Mouse (Mus musculus): ENCODE data around the gene Rnf40. TPM values are rescaled to one million over a fixed set of nuclear protein-coding genes. Genes with fewer than 3 reads are reported as not detected.

Gene Rnf40
- polyA plus RNA-seq, 1 experiment from 2014 or later: 17.1 TPM

DNA sequence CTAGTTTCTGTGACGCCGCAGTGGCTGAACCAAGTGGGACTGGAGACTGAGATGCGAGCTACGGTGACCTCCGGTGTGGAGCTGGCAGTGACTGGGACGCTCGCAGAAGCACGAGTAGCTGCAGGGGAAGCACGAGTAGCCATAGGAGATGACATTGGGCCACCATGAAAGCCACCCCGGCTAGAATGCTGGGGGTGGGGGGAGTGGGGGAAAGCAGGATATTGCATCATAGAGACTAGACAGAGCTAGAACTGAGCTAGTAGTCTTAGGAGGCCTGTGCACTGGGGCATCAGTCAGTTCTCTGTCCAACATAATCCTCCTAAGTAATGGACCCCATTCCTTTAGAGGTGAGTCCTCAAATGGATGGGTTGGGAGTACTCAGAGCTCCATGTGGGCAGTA, 15.7 kb downstream of the Rnf40 start:
- ATAC-seq (ENCODE audit: low FRiP score, low TSS enrichment): no peak
- H3K4me1 ChIP-seq (replicated peaks; ENCODE audit: control insufficient read depth, insufficient read depth): no peaks in the 10 kb centered on the region
- no peak for DNase-seq (ENCODE audit: low spot score)
- no peaks in the 10 kb centered on the region for H3K27me3 ChIP-seq (ENCODE audit: control insufficient read depth, insufficient read depth, low read length)
- no peak overlapping the region for H3K9ac ChIP-seq (ENCODE audit: low read length)
- H3K36me3 ChIP-seq (ENCODE audit: control insufficient read depth, insufficient read depth, low read length): peaks cover 25% of the 10 kb centered on the region
- no peak overlapping the region for H3K4me3 ChIP-seq (ENCODE audit: low read depth, low read length)
- TF ChIP-seq EP300 (optimal IDR thresholded peaks at IDR 0.05): no peak
- 85% methylated on average over 10 of the region's 10 CpGs for WGBS
- H3K4me2 ChIP-seq (replicated peaks; ENCODE audit: low read depth): no peak overlapping the region
- no peak overlapping the region for H3K27ac ChIP-seq (replicated peaks)
- H3K9me3 ChIP-seq (ENCODE audit: control insufficient read depth, low read length): no peaks in the 10 kb centered on the region

GRCm38 (mm10) chr7:127607150-127607549, 18.6 kb downstream of the Rnf40 start:
- Histone ChIP-seq H3K9ac (ENCODE audit: low read length) (no peak overlapping the region), H3K9me3 (ENCODE audit: control insufficient read depth, low read length) (no peaks in the 10 kb centered on the region), H3K27ac (replicated peaks) (no peak overlapping the region), H3K4me2 (replicated peaks; ENCODE audit: low read depth) (no peak overlapping the region), H3K36me3 (ENCODE audit: control insufficient read depth, insufficient read depth, low read length) (peaks cover 27% of the 10 kb centered on the region), H3K27me3 (ENCODE audit: control insufficient read depth, insufficient read depth, low read length) (no peaks in the 10 kb centered on the region), H3K4me1 (replicated peaks; ENCODE audit: control insufficient read depth, insufficient read depth) (no peaks in the 10 kb centered on the region), H3K4me3 (ENCODE audit: low read depth, low read length) (no peak overlapping the region)
- WGBS: 68% methylated on average over 6 of the region's 6 CpGs
- ATAC-seq (ENCODE audit: low FRiP score, low TSS enrichment) (peak; percentile 65), DNase-seq (ENCODE audit: low spot score) (peak; percentile 60)
- TF ChIP-seq EP300 (optimal IDR thresholded peaks at IDR 0.05) (no peak), CTCF (IDR thresholded peaks at IDR 0.05; ENCODE audit: low read depth) (no peak)

DNA sequence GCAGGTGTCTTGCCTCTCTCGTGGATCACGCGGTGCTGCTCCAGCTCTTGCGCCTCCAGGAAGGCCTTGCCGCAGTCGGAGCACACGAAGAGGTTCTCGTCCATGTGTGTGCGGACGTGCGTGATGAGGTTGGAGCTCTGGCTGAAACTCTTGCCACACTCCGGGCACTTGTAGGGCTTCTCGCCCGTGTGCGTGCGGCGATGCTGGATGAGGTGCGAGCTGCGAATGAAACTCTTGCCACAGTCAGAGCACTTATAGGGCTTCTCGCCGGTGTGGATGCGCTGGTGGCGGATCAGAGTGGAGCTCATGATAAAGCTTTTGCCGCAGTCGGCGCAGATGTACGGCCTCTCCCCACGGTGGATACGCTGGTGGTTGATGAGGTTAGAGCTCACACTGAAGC, 22.4 kb downstream of the Rnf40 start:
- H3K4me3 ChIP-seq (ENCODE audit: low read depth, low read length): no peak overlapping the region
- H3K9ac ChIP-seq (ENCODE audit: low read length): no peak overlapping the region
- H3K27ac ChIP-seq (replicated peaks): no peak overlapping the region
- no peak overlapping the region for H3K4me2 ChIP-seq (replicated peaks; ENCODE audit: low read depth)
- H3K4me1 ChIP-seq (replicated peaks; ENCODE audit: control insufficient read depth, insufficient read depth): no peaks in the 10 kb centered on the region
- 98% methylated on average over 29 of the region's 29 CpGs for WGBS
- DNase-seq (ENCODE audit: low spot score) (no peak), ATAC-seq (ENCODE audit: low FRiP score, low TSS enrichment) (no peak)
- peaks cover 25% of the 10 kb centered on the region for H3K36me3 ChIP-seq (ENCODE audit: control insufficient read depth, insufficient read depth, low read length)
- TF ChIP-seq CTCF (IDR thresholded peaks at IDR 0.05; ENCODE audit: low read depth): no peak
- no peak for TF ChIP-seq EP300 (optimal IDR thresholded peaks at IDR 0.05)
- no peaks in the 10 kb centered on the region for H3K27me3 ChIP-seq (ENCODE audit: control insufficient read depth, insufficient read depth, low read length)
- H3K9me3 ChIP-seq (ENCODE audit: control insufficient read depth, low read length): no peaks in the 10 kb centered on the region

DNA sequence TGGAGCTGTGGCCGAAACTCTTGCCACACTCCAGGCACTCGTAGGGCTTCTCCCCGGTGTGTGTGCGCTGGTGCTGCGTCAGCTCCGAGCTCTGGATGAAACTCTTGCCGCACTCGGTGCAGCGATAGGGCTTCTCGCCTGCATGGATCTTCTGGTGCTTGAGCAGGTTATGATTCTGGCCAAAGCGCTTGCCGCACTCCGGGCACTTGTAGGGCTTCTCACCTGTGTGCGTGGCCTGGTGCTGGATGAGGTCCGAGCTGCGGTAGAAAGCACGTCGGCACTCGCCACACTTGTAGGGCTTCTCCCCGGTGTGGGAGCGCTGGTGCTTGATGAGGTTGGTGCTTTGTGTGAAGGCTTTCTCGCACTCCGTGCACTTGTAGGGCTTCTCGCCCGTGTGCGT, 23.0 kb downstream of the Rnf40 start:
- Histone ChIP-seq H3K4me1 (replicated peaks; ENCODE audit: control insufficient read depth, insufficient read depth) (no peaks in the 10 kb centered on the region), H3K27ac (replicated peaks) (no peak overlapping the region), H3K9me3 (ENCODE audit: control insufficient read depth, low read length) (no peaks in the 10 kb centered on the region), H3K36me3 (ENCODE audit: control insufficient read depth, insufficient read depth, low read length) (peaks cover 25% of the 10 kb centered on the region), H3K9ac (ENCODE audit: low read length) (no peak overlapping the region), H3K27me3 (ENCODE audit: control insufficient read depth, insufficient read depth, low read length) (no peaks in the 10 kb centered on the region), H3K4me3 (ENCODE audit: low read depth, low read length) (no peak overlapping the region), H3K4me2 (replicated peaks; ENCODE audit: low read depth) (no peak overlapping the region)
- no peak for ATAC-seq (ENCODE audit: low FRiP score, low TSS enrichment)
- no peak for DNase-seq (ENCODE audit: low spot score)
- TF ChIP-seq CTCF (IDR thresholded peaks at IDR 0.05; ENCODE audit: low read depth) (no peak), EP300 (optimal IDR thresholded peaks at IDR 0.05) (no peak)
- WGBS: 95% methylated on average over 26 of the region's 26 CpGs

DNA sequence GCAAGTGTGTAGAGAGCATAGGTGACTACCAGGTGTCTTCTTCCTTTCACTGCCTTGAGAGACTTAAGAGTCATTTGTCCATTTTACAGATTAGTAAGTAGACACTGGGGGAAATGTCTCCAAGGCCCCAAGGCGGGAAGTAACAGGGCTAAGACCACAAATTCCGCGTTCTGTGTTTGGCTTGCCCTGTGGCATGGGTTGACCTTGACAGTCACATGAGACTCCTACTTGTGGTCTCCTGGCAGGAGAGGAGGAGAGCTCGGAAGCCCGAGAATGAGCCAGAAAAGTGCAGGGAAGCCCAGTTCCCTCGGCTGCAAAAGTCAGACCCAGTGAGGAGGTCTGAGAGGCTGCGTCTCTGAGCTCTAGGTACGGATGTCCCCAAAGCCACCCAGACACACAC, 24.9 kb downstream of the Rnf40 start:
- H3K36me3 ChIP-seq (ENCODE audit: control insufficient read depth, insufficient read depth, low read length): peaks cover 18% of the 10 kb centered on the region
- DNase-seq (ENCODE audit: low spot score) (no peak), ATAC-seq (ENCODE audit: low FRiP score, low TSS enrichment) (no peak)
- no peaks in the 10 kb centered on the region for H3K9me3 ChIP-seq (ENCODE audit: control insufficient read depth, low read length)
- TF ChIP-seq CTCF (IDR thresholded peaks at IDR 0.05; ENCODE audit: low read depth): no peak
- TF ChIP-seq EP300 (optimal IDR thresholded peaks at IDR 0.05): no peak
- WGBS: 83% methylated on average over 8 of the region's 8 CpGs
- no peak overlapping the region for H3K27ac ChIP-seq (replicated peaks)
- H3K9ac ChIP-seq (ENCODE audit: low read length): peak overlapping the region; percentile 95; the same call in 1 of the 2 replicates
- H3K4me3 ChIP-seq (ENCODE audit: low read depth, low read length): no peak overlapping the region
- H3K27me3 ChIP-seq (ENCODE audit: control insufficient read depth, insufficient read depth, low read length): no peaks in the 10 kb centered on the region
- no peak overlapping the region for H3K4me2 ChIP-seq (replicated peaks; ENCODE audit: low read depth)
- H3K4me1 ChIP-seq (replicated peaks; ENCODE audit: control insufficient read depth, insufficient read depth): no peaks in the 10 kb centered on the region

DNA sequence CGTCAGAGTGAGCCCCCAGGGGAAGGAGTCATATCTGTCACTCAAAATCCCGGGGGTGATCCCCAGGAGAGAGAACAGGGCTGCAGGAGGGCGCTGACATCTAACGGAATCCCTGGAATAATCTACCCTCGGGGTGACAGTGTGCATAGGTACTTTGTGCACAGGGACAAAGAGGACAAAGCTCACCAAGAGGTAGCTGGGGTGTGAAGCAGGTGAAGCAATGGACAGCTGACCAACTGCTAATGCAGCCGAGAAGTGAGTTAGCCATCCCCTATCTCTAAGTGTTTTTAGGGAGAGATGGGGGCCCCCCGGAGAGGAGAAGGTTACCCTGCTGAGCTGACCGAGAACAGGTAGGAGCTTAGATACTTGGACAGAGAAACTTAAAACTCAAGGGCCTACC, 25.5 kb downstream of the Rnf40 start:
- 17% methylated on average over 8 of the region's 8 CpGs for WGBS
- H3K27ac ChIP-seq (replicated peaks): no peak overlapping the region; the same call in 1 of the 2 replicates
- no peak for DNase-seq (ENCODE audit: low spot score)

More for the DNA sequence above, 25.5 kb downstream of the Rnf40 start:
- Histone ChIP-seq H3K9ac (ENCODE audit: low read length) (peak overlapping the region; percentile 95), H3K4me3 (ENCODE audit: low read depth, low read length) (peak overlapping the region; percentile 95), H3K36me3 (ENCODE audit: control insufficient read depth, insufficient read depth, low read length) (peaks cover 18% of the 10 kb centered on the region), H3K4me1 (replicated peaks; ENCODE audit: control insufficient read depth, insufficient read depth) (no peaks in the 10 kb centered on the region), H3K4me2 (replicated peaks; ENCODE audit: low read depth) (peak overlapping the region; percentile 87), H3K9me3 (ENCODE audit: control insufficient read depth, low read length) (no peaks in the 10 kb centered on the region), H3K27me3 (ENCODE audit: control insufficient read depth, insufficient read depth, low read length) (no peaks in the 10 kb centered on the region)
- no peak; the same call in 1 of the 2 replicates for ATAC-seq (ENCODE audit: low FRiP score, low TSS enrichment)
- TF ChIP-seq CTCF (IDR thresholded peaks at IDR 0.05; ENCODE audit: low read depth): no peak
- TF ChIP-seq EP300 (optimal IDR thresholded peaks at IDR 0.05): no peak
